Mouse (Mus musculus) forebrain, embryonic 11.5 days (tissue): ENCODE results near the gene Daam1. TPM values are rescaled to one million over a fixed set of nuclear protein-coding genes. Genes with fewer than 3 reads are reported as not detected.
A peak's percentile ranks its signal among the peaks of the same experiment; 100 is the strongest.

Experiments used
- ATAC-seq: fragments of 200-750 bp; cut with Nextera tagmentation; replicated peaks from 2 replicates; pipeline ENCODE4 v1.8.0; 2017; ENCODE audit warnings: moderate TSS enrichment; ENCODE audit not compliant: low FRiP score
- DNase-seq: peaks from one replicate; pipeline ENCODE4 v3.0.0-alpha.2; 2017; ENCODE audit warnings: low spot score
- H3K27ac ChIP-seq: fragments of 300-500 bp; sonication (generic); 2 replicates; pipeline ENCODE4 v1.5.1; 2014; ENCODE audit warnings: low read depth, low read length
- H3K27me3 ChIP-seq: fragments of 300-500 bp; sonication (generic); 2 replicates; pipeline ENCODE4 v1.6.1; 2014; ENCODE audit warnings: mild to moderate bottlenecking, low read length, mixed read lengths; ENCODE audit not compliant: control insufficient read depth, insufficient read depth
- H3K36me3 ChIP-seq: fragments of 300-500 bp; sonication (generic); 2 replicates; pipeline ENCODE4 v1.6.1; 2014; ENCODE audit warnings: mild to moderate bottlenecking, low read length, moderate library complexity, mixed read lengths; ENCODE audit not compliant: control insufficient read depth, insufficient read depth
- H3K4me1 ChIP-seq: fragments of 300-500 bp; sonication (generic); replicated peaks from 2 replicates; pipeline ENCODE4 v1.6.1; 2014; ENCODE audit warnings: low read length, mixed read lengths; ENCODE audit not compliant: control insufficient read depth, insufficient read depth
- H3K4me2 ChIP-seq: fragments of 300-500 bp; sonication (generic); 2 replicates; pipeline ENCODE4 v1.6.1; 2014; ENCODE audit warnings: low read depth, mild to moderate bottlenecking, low read length, moderate library complexity, mixed read lengths; ENCODE audit not compliant: severe bottlenecking
- H3K4me3 ChIP-seq: fragments of 300-500 bp; sonication (generic); 2 replicates; pipeline ENCODE4 v1.5.1; 2014; ENCODE audit warnings: low read depth, low read length
- H3K9ac ChIP-seq: fragments of 300-500 bp; sonication (generic); 2 replicates; pipeline ENCODE4 v1.6.1; 2014; ENCODE audit warnings: low read length
- H3K9me3 ChIP-seq: fragments of 300-500 bp; sonication (generic); 2 replicates; pipeline ENCODE4 v1.6.1; 2016; ENCODE audit warnings: low read length, mixed read lengths; ENCODE audit not compliant: control insufficient read depth
- WGBS: fragments of 180-500 bp; shearing (Covaris S2); extraction: QIAGEN DNeasy Blood & Tissue Kit; methylation state at CpG from one replicate; pipeline ENCODE4 v1.1.7; 2014; 5-methylcytosine and 5-hydroxymethylcytosine counted together
- polyA plus RNA-seq: library from polyadenylated mRNA; unstranded; fragments of >200 nt; fragmentation: Nextera tagmentation; extraction: Ambion mirVana; gene quantifications from 2 replicates; pipeline ENCODE4 v1.2.1, GENCODE M21; 2014

Gene Daam1
- polyA plus RNA-seq, 1 experiment from 2014 or later, result 16.8 TPM

- 0 out of 2 replicates have a peak, but pooled peaks cover 3% of the 10 kb centered on the region for H3K4me1 ChIP-seq
- H3K9ac ChIP-seq, result no peak overlapping the region; the same call in 1 of the 2 replicates
- no peaks in the 10 kb centered on the region for H3K27me3 ChIP-seq
- H3K4me3 ChIP-seq, result no peak overlapping the region
- 0 out of 2 replicates have a peak overlapping the region, but pooled peaks have one; percentile 5 for H3K4me2 ChIP-seq
- no peaks in the 10 kb centered on the region for H3K9me3 ChIP-seq
- no peaks in the 10 kb centered on the region for H3K36me3 ChIP-seq
- 9% methylated on average over 7 of the region's 7 CpGs for WGBS
- peak; percentile 56 for DNase-seq
- H3K27ac ChIP-seq, result no peak overlapping the region
- ATAC-seq, result no peak
Measured at GRCm38 (mm10) chr12:71796517-71796916, 34.4 kb upstream of the Daam1 start.

GRCm38 (mm10) chr12:71807306-71807705 is 23.6 kb upstream of the Daam1 start:
- no peaks in the 10 kb centered on the region for H3K9me3 ChIP-seq
- ATAC-seq (no peak), DNase-seq (no peak)
- 80% methylated on average over 9 of the region's 9 CpGs for WGBS
- H3K27ac ChIP-seq, result no peak overlapping the region
- H3K4me3 ChIP-seq, result no peak overlapping the region
- no peaks in the 10 kb centered on the region for H3K27me3 ChIP-seq
- no peak overlapping the region for H3K4me2 ChIP-seq
- no peaks in the 10 kb centered on the region for H3K36me3 ChIP-seq
- H3K4me1 ChIP-seq, result no peaks in the 10 kb centered on the region
- no peak overlapping the region for H3K9ac ChIP-seq

GRCm38 (mm10) chr12:71808631-71809030 is 22.2 kb upstream of the Daam1 start:
- ATAC-seq (no peak), DNase-seq (no peak)
- Histone ChIP-seq H3K4me3 (no peak overlapping the region), H3K9me3 (no peaks in the 10 kb centered on the region), H3K27ac (no peak overlapping the region), H3K36me3 (no peaks in the 10 kb centered on the region), H3K9ac (no peak overlapping the region), H3K4me2 (no peak overlapping the region), H3K4me1 (no peaks in the 10 kb centered on the region), H3K27me3 (no peaks in the 10 kb centered on the region)
- WGBS, result 92% methylated on average over 9 of the region's 9 CpGs

GRCm38 (mm10) chr12:71809550-71809949 is 21.3 kb upstream of the Daam1 start:
- ATAC-seq (no peak), DNase-seq (no peak)
- Histone ChIP-seq H3K27me3 (no peaks in the 10 kb centered on the region), H3K27ac (no peak overlapping the region), H3K36me3 (no peaks in the 10 kb centered on the region), H3K4me3 (no peak overlapping the region), H3K9ac (no peak overlapping the region), H3K4me2 (no peak overlapping the region), H3K4me1 (no peaks in the 10 kb centered on the region), H3K9me3 (no peaks in the 10 kb centered on the region)
- 89% methylated on average over 3 of the region's 3 CpGs for WGBS

- H3K4me3 ChIP-seq, result no peak overlapping the region
- DNase-seq (no peak), ATAC-seq (no peak)
- no peaks in the 10 kb centered on the region for H3K9me3 ChIP-seq
- H3K36me3 ChIP-seq, result no peaks in the 10 kb centered on the region
- H3K27ac ChIP-seq, result no peak overlapping the region
- no peaks in the 10 kb centered on the region for H3K4me1 ChIP-seq
- 94% methylated on average over 14 of the region's 14 CpGs for WGBS
- no peaks in the 10 kb centered on the region for H3K27me3 ChIP-seq
- no peak overlapping the region for H3K9ac ChIP-seq
- H3K4me2 ChIP-seq, result no peak overlapping the region
Measured at GRCm38 (mm10) chr12:71812567-71812966, 18.3 kb upstream of the Daam1 start.

GRCm38 (mm10) chr12:71813251-71813650 is 17.6 kb upstream of the Daam1 start:
- H3K9me3 ChIP-seq, result no peaks in the 10 kb centered on the region
- no peak for DNase-seq
- H3K4me2 ChIP-seq, result no peak overlapping the region
- H3K4me1 ChIP-seq, result no peaks in the 10 kb centered on the region
- WGBS, result 85% methylated on average over 9 of the region's 9 CpGs
- no peak overlapping the region for H3K4me3 ChIP-seq
- no peaks in the 10 kb centered on the region for H3K27me3 ChIP-seq
- no peak overlapping the region for H3K9ac ChIP-seq
- H3K27ac ChIP-seq, result no peak overlapping the region
- H3K36me3 ChIP-seq, result no peaks in the 10 kb centered on the region
- ATAC-seq, result no peak

GRCm38 (mm10) chr12:71813761-71814160 is 17.1 kb upstream of the Daam1 start:
- no peak for DNase-seq

GRCm38 (mm10) chr12:71820094-71820493 is 10.8 kb upstream of the Daam1 start:
- H3K36me3 ChIP-seq, result no peaks in the 10 kb centered on the region
- H3K4me1 ChIP-seq, result no peaks in the 10 kb centered on the region
- H3K4me3 ChIP-seq, result no peak overlapping the region
- H3K4me2 ChIP-seq, result no peak overlapping the region
- ATAC-seq, result no peak
- H3K9ac ChIP-seq, result no peak overlapping the region
- no peak for DNase-seq
- WGBS, result 78% methylated on average over 5 of the region's 5 CpGs
- no peaks in the 10 kb centered on the region for H3K9me3 ChIP-seq
- no peaks in the 10 kb centered on the region for H3K27me3 ChIP-seq
- H3K27ac ChIP-seq, result no peak overlapping the region

More at GRCm38 (mm10) chr12:71813761-71814160, 17.1 kb upstream of the Daam1 start:
- Histone ChIP-seq H3K36me3 (no peaks in the 10 kb centered on the region), H3K9ac (no peak overlapping the region), H3K27me3 (no peaks in the 10 kb centered on the region), H3K4me1 (no peaks in the 10 kb centered on the region), H3K27ac (no peak overlapping the region), H3K9me3 (no peaks in the 10 kb centered on the region), H3K4me3 (no peak overlapping the region), H3K4me2 (no peak overlapping the region)
- no peak for ATAC-seq
- 59% methylated on average over 7 of the region's 7 CpGs for WGBS

- Histone ChIP-seq H3K9me3 (no peaks in the 10 kb centered on the region), H3K9ac (no peak overlapping the region), H3K4me1 (no peaks in the 10 kb centered on the region), H3K36me3 (no peaks in the 10 kb centered on the region), H3K4me2 (no peak overlapping the region), H3K27me3 (no peaks in the 10 kb centered on the region), H3K27ac (no peak overlapping the region), H3K4me3 (no peak overlapping the region)
- 91% methylated on average over 5 of the region's 5 CpGs for WGBS
- ATAC-seq, result no peak
- no peak for DNase-seq
Measured at GRCm38 (mm10) chr12:71821272-71821671, 9.6 kb upstream of the Daam1 start.
